Mouse (Mus musculus) erythroid progenitor cell, adult 5-6 weeks (primary cell): Measurements from ENCODE around the gene Gzmd. TPM values are rescaled to one million over a fixed set of nuclear protein-coding genes. Genes with fewer than 3 reads are reported as not detected.
"Not testable (repeated sequence)": the region's sequence is repeated elsewhere in the genome, so short reads cannot be mapped to it uniquely, and the experiment has no call there.

Experiments
- ATAC-seq: replicated peaks from 2 replicates; pipeline ENCODE4 v1.8.0; 2016; ENCODE audit warnings: moderate number of reproducible peaks, mild to moderate bottlenecking, moderate TSS enrichment, inconsistent platforms; ENCODE audit not compliant: poor library complexity, low FRiP score, severe bottlenecking
- total RNA-seq, 2 experiments: library from RNA; stranded (forward) in 1 of 2; stranded (reverse) in 1 of 2; fragments of 150-400 nt in 1 of 2; fragments of 186-747, 209-891 nt in 1 of 2; gene quantifications; 2 replicates each; pipeline versions ENCODE4 v1.2.3 to v1.2.4; 2015 to 2017; ENCODE audit warnings: low replicate concordance in 2 of 2

The Gzmd gene
- total RNA-seq (2015; ENCODE audit: low replicate concordance) (not detected in 2 replicates), total RNA-seq (2017; ENCODE audit: low replicate concordance) (not detected in 2 replicates)

GRCm38 (mm10) chr14:56132508-56132907 is at the start of gene Gzmd:
Gene Gzmd, minus strand, starts transcription at chr14:56132608.
- not testable (repeated sequence) for ATAC-seq

GRCm38 (mm10) chr14:56177651-56178050 is 45.2 kb upstream of the Gzmd start:
- not testable (repeated sequence) for ATAC-seq

- no peak for ATAC-seq
These were observed 42.1 kb upstream of the Gzmd start, which contains the start of gene Gzmn for GRCm38 (mm10) chr14:56174499-56174898. Gene Gzmn, minus strand, starts transcription at chr14:56174599.

GRCm38 (mm10) chr14:56173396-56173795 is 41.0 kb upstream of the Gzmd start:
- ATAC-seq, result no peak

GRCm38 (mm10) chr14:56172744-56173143 is 40.3 kb upstream of the Gzmd start:
- no peak for ATAC-seq

- no peak for ATAC-seq
These were observed 35.6 kb upstream of the Gzmd start for GRCm38 (mm10) chr14:56168009-56168408.

GRCm38 (mm10) chr14:56162109-56162508 is 29.7 kb upstream of the Gzmd start:
- ATAC-seq, result no peak

GRCm38 (mm10) chr14:56159479-56159878 is 27.1 kb upstream of the Gzmd start, which contains the start of gene Gzmg:
Gene Gzmg, minus strand, starts transcription at chr14:56159579.
- not testable (repeated sequence) for ATAC-seq

- no peak for ATAC-seq
These were observed 22.9 kb upstream of the Gzmd start for GRCm38 (mm10) chr14:56155340-56155739.

GRCm38 (mm10) chr14:56133675-56134074 is 1.3 kb upstream of the Gzmd start:
- ATAC-seq, result not testable (repeated sequence)

GRCm38 (mm10) chr14:56128341-56128740 is 4.1 kb downstream of the Gzmd start:
- ATAC-seq, result no peak

GRCm38 (mm10) chr14:56123516-56123915 is 8.9 kb downstream of the Gzmd start:
- ATAC-seq, result no peak

GRCm38 (mm10) chr14:56120525-56120924 is 11.9 kb downstream of the Gzmd start, which contains the start of gene Gzme:
Gene Gzme, minus strand, starts transcription at chr14:56120625.
- no peak for ATAC-seq

GRCm38 (mm10) chr14:56115531-56116310 is 16.7 kb downstream of the Gzmd start:
- ATAC-seq, result not testable (repeated sequence)

GRCm38 (mm10) chr14:56105447-56106180 is 26.8 kb downstream of the Gzmd start:
- ATAC-seq, result no peak

GRCm38 (mm10) chr14:56105016-56105415 is 27.4 kb downstream of the Gzmd start:
- no peak for ATAC-seq

GRCm38 (mm10) chr14:56103452-56103851 is 29.0 kb downstream of the Gzmd start:
- no peak for ATAC-seq

- ATAC-seq, result no peak
These were observed 30.0 kb downstream of the Gzmd start, which contains the start of gene Ctsg for GRCm38 (mm10) chr14:56102386-56102785. Gene Ctsg, minus strand, starts transcription at chr14:56102574.

- ATAC-seq, result no peak
These were observed 33.5 kb downstream of the Gzmd start for GRCm38 (mm10) chr14:56098940-56099339.

GRCm38 (mm10) chr14:56097597-56097996 is 34.8 kb downstream of the Gzmd start:
- no peak for ATAC-seq

- ATAC-seq, result no peak
These were observed 39.1 kb downstream of the Gzmd start for GRCm38 (mm10) chr14:56093353-56093752.
